Mouse (Mus musculus): ENCODE data around the gene Magi3. TPM values are rescaled to one million over a fixed set of nuclear protein-coding genes. Genes with fewer than 3 reads are reported as not detected.

Gene Magi3
- polyA plus RNA-seq, 1 experiment from 2014 or later: 5.5 TPM

- Histone ChIP-seq H3K9ac (ENCODE audit: low read length) (peak within 1 kb of the TSS; percentile 94), H3K36me3 (ENCODE audit: control insufficient read depth, insufficient read depth, low read length) (no peaks in the 10 kb centered on the region), H3K4me2 (ENCODE audit: low read depth, low read length, severe bottlenecking) (peak within 1 kb of the TSS; percentile 74), H3K27ac (ENCODE audit: low read depth, low read length) (peak within 1 kb of the TSS; percentile 96), H3K9me3 (ENCODE audit: control insufficient read depth, low read length) (no peaks in the 10 kb centered on the region), H3K4me1 (replicated peaks; ENCODE audit: control insufficient read depth, insufficient read depth, low read length) (peaks cover 3% of the 10 kb centered on the region; the same call in 1 of the 2 replicates), H3K27me3 (ENCODE audit: control insufficient read depth, insufficient read depth, low read length) (no peaks in the 10 kb centered on the region), H3K4me3 (ENCODE audit: low read depth, low read length) (peak within 1 kb of the TSS; percentile 78)
- DNase-seq (ENCODE audit: low spot score) (peak; percentile 93), ATAC-seq (replicated peaks; ENCODE audit: low FRiP score) (peak; percentile 98)
- WGBS: under 1% methylated on average over 62 of the region's 70 CpGs
These were observed 252.1 kb downstream of the Magi3 start, which contains the start of gene Phtf1 for GRCm38 (mm10) chr3:103967861-103968691. Gene Phtf1, plus strand, starts transcription at chr3:103968110.

GRCm38 (mm10) chr3:103967231-103967630, 252.9 kb downstream of the Magi3 start:
- no peak for ATAC-seq (replicated peaks; ENCODE audit: low FRiP score)
- DNase-seq (ENCODE audit: low spot score): no peak
- H3K27me3 ChIP-seq (ENCODE audit: control insufficient read depth, insufficient read depth, low read length): no peaks in the 10 kb centered on the region
- H3K4me1 ChIP-seq (replicated peaks; ENCODE audit: control insufficient read depth, insufficient read depth, low read length): peaks cover 3% of the 10 kb centered on the region; the same call in 1 of the 2 replicates
- no peaks in the 10 kb centered on the region for H3K9me3 ChIP-seq (ENCODE audit: control insufficient read depth, low read length)
- H3K27ac ChIP-seq (ENCODE audit: low read depth, low read length): peak overlapping the region; percentile 96; the same call in 1 of the 2 replicates
- 22% methylated on average over 2 of the region's 2 CpGs for WGBS
- H3K4me2 ChIP-seq (ENCODE audit: low read depth, low read length, severe bottlenecking): peak overlapping the region; percentile 74
- H3K36me3 ChIP-seq (ENCODE audit: control insufficient read depth, insufficient read depth, low read length): no peaks in the 10 kb centered on the region
- H3K9ac ChIP-seq (ENCODE audit: low read length): peak overlapping the region; percentile 94
- H3K4me3 ChIP-seq (ENCODE audit: low read depth, low read length): peak overlapping the region; percentile 78
